Mouse (Mus musculus): Measurements from ENCODE around the gene Galnt2.

GRCm38 (mm10) chr8:124275377-124276071 lies 44.3 kb downstream of the Galnt2 start:
- TF ChIP-seq POLR2A (IDR thresholded peaks at IDR 0.05; ENCODE audit: insufficient read length, low read depth) (no peak), SRF (IDR thresholded peaks at IDR 0.05; ENCODE audit: control insufficient read depth, insufficient read length, low read depth) (no peak), REST (IDR thresholded peaks at IDR 0.05; ENCODE audit: insufficient read depth, insufficient read length) (no peak), MAX (IDR thresholded peaks at IDR 0.05; ENCODE audit: low read depth) (no peak), TCF12 (IDR thresholded peaks at IDR 0.05; ENCODE audit: insufficient read depth, poor library complexity, severe bottlenecking) (no peak), POLR2AphosphoS2 (IDR thresholded peaks at IDR 0.05; ENCODE audit: insufficient read length, low read depth) (no peak), CEBPB (IDR thresholded peaks at IDR 0.05; ENCODE audit: insufficient read depth, poor library complexity, severe bottlenecking) (no peak), MYOG (IDR thresholded peaks at IDR 0.05; ENCODE audit: control insufficient read depth in 1 of 3, insufficient read depth in 1 of 3, insufficient read length in 2 of 3, low read depth in 2 of 3) (no peak), TCF3 (IDR thresholded peaks at IDR 0.05; ENCODE audit: insufficient read length, low read depth) (no peak), USF1 (IDR thresholded peaks at IDR 0.05; ENCODE audit: low read depth) (no peak)

All from myocyte (in vitro differentiated cells).